Mouse (Mus musculus): Measurements from ENCODE around the gene Ube4a. TPM values are rescaled to one million over a fixed set of nuclear protein-coding genes. Genes with fewer than 3 reads are reported as not detected.
A peak's percentile ranks its signal among the peaks of the same experiment; 100 is the strongest.

Ube4a gene
- total and polyA plus RNA-seq, 3 experiments, result 6.4 to 121 (median 90.8) TPM

GRCm38 (mm10) chr9:44899716-44900115, 65.7 kb downstream of the Ube4a start:
- no peak for DNase-seq

GRCm38 (mm10) chr9:44897024-44897423, 68.4 kb downstream of the Ube4a start:
- DNase-seq, result no peak

GRCm38 (mm10) chr9:44892664-44893063, 72.7 kb downstream of the Ube4a start:
- no peak for DNase-seq

GRCm38 (mm10) chr9:44891210-44891609, 74.2 kb downstream of the Ube4a start:
- DNase-seq, result no peak

DNA sequence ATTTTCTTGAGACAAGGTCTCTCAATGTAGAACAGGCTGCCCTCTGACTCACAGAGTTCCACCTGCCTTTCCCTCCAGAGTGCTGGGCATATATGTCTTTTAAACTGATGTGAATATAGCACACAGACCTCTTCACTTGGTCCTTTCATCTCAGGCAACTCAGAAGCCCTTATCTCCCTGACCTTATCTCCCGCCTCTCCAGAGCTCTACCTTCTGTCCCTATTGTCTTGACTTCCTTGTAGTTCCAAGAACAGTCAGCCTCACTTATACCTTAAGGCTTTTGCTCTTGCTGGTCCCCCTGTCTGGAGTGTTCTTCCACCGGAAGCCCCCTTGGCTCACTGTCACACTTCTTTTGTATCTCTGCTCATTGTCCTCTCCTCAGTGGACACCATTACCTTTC, 75.3 kb downstream of the Ube4a start:
- no peak for DNase-seq

- no peak for DNase-seq
These were observed 77.2 kb downstream of the Ube4a start for GRCm38 (mm10) chr9:44888114-44888624.

GRCm38 (mm10) chr9:44882981-44883569, 82.3 kb downstream of the Ube4a start:
- DNase-seq, result no peak

- peak; percentile 52 for DNase-seq
These were observed 82.9 kb downstream of the Ube4a start for GRCm38 (mm10) chr9:44882436-44882980.

GRCm38 (mm10) chr9:44881941-44882435, 83.4 kb downstream of the Ube4a start:
- DNase-seq, result peak; percentile 88

- DNase-seq, result peak; percentile 99
These were observed 84.1 kb downstream of the Ube4a start, which contains the start of gene Kmt2a for GRCm38 (mm10) chr9:44881221-44881871. Gene Kmt2a, minus strand, starts transcription at chr9:44881296.

- DNase-seq, result peak; percentile 29
These were observed 84.9 kb downstream of the Ube4a start for GRCm38 (mm10) chr9:44880309-44881081.

GRCm38 (mm10) chr9:44879694-44880271, 85.6 kb downstream of the Ube4a start:
- DNase-seq, result peak; percentile 26

GRCm38 (mm10) chr9:44878776-44879500, 86.5 kb downstream of the Ube4a start:
- DNase-seq, result no peak

- peak; percentile 31 for DNase-seq
These were observed 87.7 kb downstream of the Ube4a start for GRCm38 (mm10) chr9:44877686-44878085.

DNA sequence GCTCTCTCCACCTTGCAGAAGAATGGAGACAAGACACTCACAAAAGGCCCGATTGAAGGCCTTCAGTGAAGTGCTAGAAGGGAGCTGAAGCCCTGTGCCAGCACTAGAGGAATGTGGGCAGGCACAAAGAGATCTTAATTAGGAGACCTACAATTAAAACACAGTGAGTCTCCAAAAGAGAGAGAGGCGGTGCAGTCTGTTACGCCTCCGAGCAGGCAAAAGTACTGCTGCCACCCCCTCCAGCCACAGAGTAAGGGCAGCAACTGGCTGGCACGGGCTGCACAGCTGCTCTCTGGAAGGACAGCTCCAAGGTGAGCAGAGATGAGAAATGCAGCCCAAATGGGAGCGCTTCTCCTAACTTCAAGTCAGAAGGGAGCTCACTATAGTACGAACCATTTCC, 89.9 kb downstream of the Ube4a start:
- peak; percentile 83 for DNase-seq

DNA sequence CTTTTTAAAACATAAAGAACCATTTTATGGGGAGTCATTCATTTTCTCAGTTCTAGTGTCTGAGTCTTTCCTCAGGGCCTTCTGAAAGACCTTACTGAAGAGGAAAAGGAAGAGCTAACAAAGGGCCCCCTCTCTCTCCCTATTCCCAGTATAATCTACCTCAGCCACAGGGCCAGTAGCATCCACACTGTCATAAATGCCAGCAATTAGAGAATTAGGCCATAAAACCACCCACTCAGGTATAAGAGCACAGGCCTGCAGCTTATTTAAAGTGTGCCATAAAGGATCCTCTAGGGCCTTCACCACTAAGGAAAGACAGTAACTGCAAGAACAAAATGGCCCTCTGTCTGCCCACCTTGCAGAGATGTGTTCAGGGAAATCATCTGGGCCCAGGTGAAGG, 91.2 kb downstream of the Ube4a start:
- DNase-seq, result no peak

- no peak for DNase-seq
These were observed 91.7 kb downstream of the Ube4a start for GRCm38 (mm10) chr9:44873665-44874064.
